Mouse (Mus musculus) liver, embryonic 15.5 days (tissue): Measurements from ENCODE around the gene Dazap2. TPM values are rescaled to one million over a fixed set of nuclear protein-coding genes. Genes with fewer than 3 reads are reported as not detected.

ENCODE experiments used
- microRNA-seq: library from miRNA; unstranded; fragments of <30 nt; microRNA quantifications from one replicate; pipeline ENCODE4, GENCODE M21; 2016
- polyA plus RNA-seq: library from polyadenylated mRNA; unstranded; fragments of >200 nt; fragmentation: Nextera tagmentation; extraction: Ambion mirVana; gene quantifications from 2 replicates; pipeline ENCODE4 v1.2.1, GENCODE M21; 2015

The Dazap2 gene
- polyA plus RNA-seq, 1 experiment from 2014 or later = 145 TPM

Small RNA genes lying within 50 kb of the gene (microRNA-seq; reads per million reads assigned to microRNA genes)
- gene Mir6961 = 2.3 reads per million

Other genes starting within 250 kb of the Dazap2 start
- 0.05 TPM in 2 replicates for gene Gm5475, start 193.2 kb upstream of the Dazap2 start, polyA plus RNA-seq
- 39.7 and 43.9 TPM in 2 replicates for gene Slc11a2, start 190.3 kb upstream of the Dazap2 start, polyA plus RNA-seq
- gene Letmd1, start 146.3 kb upstream of the Dazap2 start, polyA plus RNA-seq = 11.9 and 14.3 TPM in 2 replicates
- gene Csrnp2, start 119.9 kb upstream of the Dazap2 start, polyA plus RNA-seq = 0.81 and 0.97 TPM in 2 replicates
- 3.7 and 4.1 TPM in 2 replicates for gene Tfcp2, start 63.3 kb upstream of the Dazap2 start, polyA plus RNA-seq
- 0.14 and 0.37 TPM in 2 replicates for gene Pou6f1, start 15.4 kb upstream of the Dazap2 start, polyA plus RNA-seq
- gene Smagp, start 21.6 kb downstream of the Dazap2 start, polyA plus RNA-seq = 9.3 and 10.8 TPM in 2 replicates
- gene Bin2, start 54.2 kb downstream of the Dazap2 start, polyA plus RNA-seq = 18.2 and 22.2 TPM in 2 replicates
- 17.0 and 22.6 TPM in 2 replicates for gene Cela1, start 72.6 kb downstream of the Dazap2 start, polyA plus RNA-seq
- 1.2 and 1.5 TPM in 2 replicates for gene Galnt6, start 114.0 kb downstream of the Dazap2 start, polyA plus RNA-seq
- gene Slc4a8, start 146.4 kb downstream of the Dazap2 start, polyA plus RNA-seq = 0.25 and 0.50 TPM in 2 replicates